Comparison of ENCODE assay signal across 7 mouse cellular contexts in the genomic region with DNA sequence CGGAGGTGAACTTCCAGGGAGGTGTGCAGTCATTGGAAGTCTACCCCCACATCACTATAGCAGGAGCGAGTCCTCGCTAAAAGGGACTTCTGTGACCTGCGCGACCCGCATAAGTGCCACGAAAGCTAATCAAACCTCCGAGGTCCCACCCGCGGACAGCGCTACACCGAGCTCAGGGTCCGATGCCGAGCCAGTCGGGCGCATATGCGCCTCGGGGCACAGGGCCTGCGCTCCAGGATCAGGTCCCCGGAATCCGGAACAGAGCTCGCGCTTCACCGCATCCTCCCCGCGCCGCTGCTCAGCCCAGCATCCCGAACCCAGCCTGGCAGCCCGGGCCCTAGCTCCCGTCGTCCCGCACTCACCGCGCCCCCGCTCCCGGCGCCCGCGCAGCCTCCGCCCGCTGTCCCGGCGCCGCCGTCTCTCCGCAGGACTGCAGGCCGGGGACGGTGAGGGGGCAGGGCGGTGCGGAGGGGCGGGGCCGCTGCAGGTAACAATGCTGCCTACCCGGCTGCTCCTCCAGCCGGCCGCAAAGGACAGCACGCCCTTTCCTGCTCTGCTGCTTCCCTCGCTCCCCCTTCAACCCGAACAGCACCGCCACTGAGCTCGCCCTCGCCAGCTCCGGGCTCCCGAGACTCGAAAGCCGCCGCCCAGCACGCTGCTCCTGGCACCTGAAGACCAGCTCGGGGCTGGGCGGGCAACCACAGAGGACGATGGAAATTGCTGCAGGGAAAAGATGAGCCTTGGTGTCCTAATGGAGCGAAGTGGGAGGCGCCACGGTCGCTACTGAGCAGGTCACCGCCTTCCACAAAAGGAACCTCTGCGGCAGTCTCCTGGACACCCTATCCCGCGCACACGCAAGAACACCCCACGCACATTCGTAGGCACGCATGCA. TPM values are rescaled to one million over a fixed set of nuclear protein-coding genes. Genes with fewer than 3 reads are reported as not detected.
DNase-seq lines count a peak whose midpoint lies in the region; ATAC-seq and TF ChIP-seq lines count a peak whose summit lies in the region.

A gene (minus strand): TSS at position 424 of the 892 bp plus-strand sequence.

- peaks cover 30% of the 10 kb centered on the region for H3K27me3 ChIP-seq in limb, embryonic 14.5 days (ENCODE audit: control insufficient read depth, insufficient read depth, low read length)
- peaks cover 62% of the 10 kb centered on the region for H3K27me3 ChIP-seq in midbrain, embryonic 13.5 days

- no peak for TF ChIP-seq POLR2A in limb, embryonic 14.5 days (IDR thresholded peaks at IDR 0.05; ENCODE audit: borderline replicate concordance, extremely low read depth, insufficient read depth, insufficient read length)

- H3K4me2 ChIP-seq in limb, embryonic 14.5 days (replicated peaks; ENCODE audit: low read depth, low read length, severe bottlenecking) = peak within 1 kb of the TSS; percentile 100
- H3K4me2 ChIP-seq in midbrain, embryonic 13.5 days (replicated peaks) = peak within 1 kb of the TSS; percentile 99

- H3K4me3 ChIP-seq in limb, embryonic 14.5 days (replicated peaks; ENCODE audit: low read length) = peak within 1 kb of the TSS; percentile 64
- peak within 1 kb of the TSS; percentile 72 for H3K4me3 ChIP-seq in midbrain, embryonic 13.5 days (replicated peaks)

- DNase-seq in ZHBTc4 (ENCODE audit: low read depth, low spot score) = peak; percentile 80
- peak; percentile 54 for DNase-seq in cerebellum, adult 8-10 months
- no peak for DNase-seq in limb, embryonic 14.5 days (ENCODE audit: low spot score)
- DNase-seq in spleen, adult 18-20 months = peak; percentile 13 to 27

- ATAC-seq in frontal cortex, adult (ENCODE audit: low TSS enrichment) = peak; percentile 58
- peak; percentile 68 for ATAC-seq in inflammation-experienced regulatory T-cells, adult 6 months
- ATAC-seq in limb, embryonic 14.5 days (ENCODE audit: low FRiP score, low read depth) = peak; percentile 68
- peak; percentile 86 for ATAC-seq in midbrain, embryonic 13.5 days

- H3K9me3 ChIP-seq in limb, embryonic 14.5 days (ENCODE audit: control insufficient read depth, low read length) = no peaks in the 10 kb centered on the region
- no peaks in the 10 kb centered on the region for H3K9me3 ChIP-seq in midbrain, embryonic 13.5 days

- no peak within 1 kb of the TSS for H3K27ac ChIP-seq in limb, embryonic 14.5 days (replicated peaks; ENCODE audit: low read depth, low read length)
- peak within 1 kb of the TSS; percentile 44; the same call in 1 of the 2 replicates for H3K27ac ChIP-seq in midbrain, embryonic 13.5 days

- peaks cover 12% of the 10 kb centered on the region; the same call in 1 of the 2 replicates for H3K4me1 ChIP-seq in limb, embryonic 14.5 days (ENCODE audit: control insufficient read depth, insufficient read depth, low read length)
- H3K4me1 ChIP-seq in midbrain, embryonic 13.5 days (replicated peaks) = peaks cover 29% of the 10 kb centered on the region

- WGBS in limb, embryonic 14.5 days = 2% methylated on average over 46 of the region's 82 CpGs
- whole genome bisulfite sequencing in midbrain, embryonic 13.5 days = under 1% methylated on average over 82 of the region's 82 CpGs

- peak within 1 kb of the TSS; percentile 65 for H3K9ac ChIP-seq in limb, embryonic 14.5 days (ENCODE audit: low read depth, low read length, severe bottlenecking)
- H3K9ac ChIP-seq in midbrain, embryonic 13.5 days (replicated peaks) = peak within 1 kb of the TSS; percentile 79

- H3K36me3 ChIP-seq in limb, embryonic 14.5 days (ENCODE audit: control insufficient read depth, insufficient read depth, low read length) = no peaks in the 10 kb centered on the region
- H3K36me3 ChIP-seq in midbrain, embryonic 13.5 days = no peaks in the 10 kb centered on the region

RNA-seq across cellular contexts. Expression of the gene that starts here (rescaled TPM):
- polyA plus RNA-seq in inflammation-experienced regulatory T-cells, adult 6 months (2017; shearing (Covaris generic)) = 1 to 10 TPM in 2 of 3 experiments, under 1 TPM in 1; 0.52 to 1.6 (median 1.3) TPM
- 2.7 and 2.9 TPM in 2 replicates for polyA plus RNA-seq in limb, embryonic 14.5 days (2012; rRNA removed)
- polyA plus RNA-seq in limb, embryonic 14.5 days (2014; fragmentation: Nextera tagmentation; extraction: Ambion mirVana) = 6.0 and 7.5 TPM in 2 replicates
- 3.0 and 3.5 TPM in 2 replicates for polyA plus RNA-seq in midbrain, embryonic 13.5 days (2015; fragmentation: Nextera tagmentation; extraction: Ambion mirVana)
